Mouse (Mus musculus) G1E (cell line): Measurements from ENCODE around the gene Ifit3. TPM values are rescaled to one million over a fixed set of nuclear protein-coding genes. Genes with fewer than 3 reads are reported as not detected.
A peak's percentile ranks its signal among the peaks of the same experiment; 100 is the strongest.
"Not testable (repeated sequence)": the region's sequence is repeated elsewhere in the genome, so short reads cannot be mapped to it uniquely, and the experiment has no call there.

Experiments
- ATAC-seq: 2 replicates; pipeline ENCODE4 v1.8.0; 2016; ENCODE audit warnings: mild to moderate bottlenecking; ENCODE audit not compliant: insufficient number of reproducible peaks, poor library complexity, low FRiP score, severe bottlenecking; ENCODE audit errors: extremely low read depth
- DNase-seq: peaks from one replicate; pipeline ENCODE4 v3.0.0; 2012; ENCODE audit warnings: low spot score
- H3K27me3 ChIP-seq: 2 replicates; pipeline ENCODE4 v1.6.1; 2012; ENCODE audit warnings: mild to moderate bottlenecking, low read length, inconsistent platforms; ENCODE audit not compliant: insufficient read depth
- H3K36me3 ChIP-seq: replicated peaks from 2 replicates; pipeline ENCODE3; 2012; ENCODE audit warnings: mild to moderate bottlenecking, inconsistent platforms
- H3K4me1 ChIP-seq: 2 replicates; pipeline ENCODE4 v1.6.1; 2012; ENCODE audit warnings: low read depth, low read length, inconsistent platforms, mixed read lengths; ENCODE audit not compliant: insufficient read depth
- H3K4me3 ChIP-seq: 2 replicates; pipeline ENCODE4 v1.5.1; 2012; ENCODE audit warnings: low read depth, mild to moderate bottlenecking, inconsistent platforms, low read length, moderate library complexity, mixed read lengths
- H3K9me3 ChIP-seq: replicated peaks from 2 replicates; pipeline ENCODE4 v1.6.1; 2012; ENCODE audit warnings: inconsistent platforms
- CTCF ChIP-seq: IDR thresholded peaks from 2 replicates; pipeline ENCODE4 v1.5.1; 2012; ENCODE audit warnings: low read depth, low read length, inconsistent platforms, mixed read lengths
- GATA1 ChIP-seq: IDR thresholded peaks from 2 replicates; pipeline ENCODE4 v1.6.1; 2012; ENCODE audit warnings: borderline replicate concordance, low read length, inconsistent platforms, mixed read lengths
- GATA2 ChIP-seq: IDR thresholded peaks from 2 replicates; pipeline ENCODE4 v1.6.1; 2012; ENCODE audit warnings: low read depth, low read length, inconsistent platforms, borderline replicate concordance
- POLR2AphosphoS5 ChIP-seq: IDR thresholded peaks from 2 replicates; pipeline ENCODE4 v1.6.1; 2012; ENCODE audit warnings: low read depth, low read length, inconsistent platforms; ENCODE audit not compliant: insufficient replicate concordance
- TAL1 ChIP-seq: conservative IDR thresholded peaks from 2 replicates; pipeline ENCODE4 v1.6.1; 2012; ENCODE audit warnings: low read depth, low read length, inconsistent platforms, mixed read lengths
- polyA plus RNA-seq: library from polyadenylated mRNA; stranded (reverse); fragments of >175 nt; gene quantifications from 2 replicates; pipeline ENCODE4 v1.2.3, GENCODE M21; 2012
- total RNA-seq, 2 experiments: library from RNA; stranded (forward) in 1 of 2; stranded (reverse) in 1 of 2; fragments of 200-1000 nt in 1 of 2; fragments of >200 nt in 1 of 2; fragmentation: Nextera tagmentation in 1 of 2; gene quantifications; 2 replicates each; pipeline ENCODE4 v1.2.3; 2014 to 2017

The Ifit3 gene
- total RNA-seq (2014; fragmentation: Nextera tagmentation) (not detected in 2 replicates), total RNA-seq (2017) (0.60 TPM in 1 of 2 replicates, not detected in the other), polyA plus RNA-seq (not detected in 2 replicates)

DNA sequence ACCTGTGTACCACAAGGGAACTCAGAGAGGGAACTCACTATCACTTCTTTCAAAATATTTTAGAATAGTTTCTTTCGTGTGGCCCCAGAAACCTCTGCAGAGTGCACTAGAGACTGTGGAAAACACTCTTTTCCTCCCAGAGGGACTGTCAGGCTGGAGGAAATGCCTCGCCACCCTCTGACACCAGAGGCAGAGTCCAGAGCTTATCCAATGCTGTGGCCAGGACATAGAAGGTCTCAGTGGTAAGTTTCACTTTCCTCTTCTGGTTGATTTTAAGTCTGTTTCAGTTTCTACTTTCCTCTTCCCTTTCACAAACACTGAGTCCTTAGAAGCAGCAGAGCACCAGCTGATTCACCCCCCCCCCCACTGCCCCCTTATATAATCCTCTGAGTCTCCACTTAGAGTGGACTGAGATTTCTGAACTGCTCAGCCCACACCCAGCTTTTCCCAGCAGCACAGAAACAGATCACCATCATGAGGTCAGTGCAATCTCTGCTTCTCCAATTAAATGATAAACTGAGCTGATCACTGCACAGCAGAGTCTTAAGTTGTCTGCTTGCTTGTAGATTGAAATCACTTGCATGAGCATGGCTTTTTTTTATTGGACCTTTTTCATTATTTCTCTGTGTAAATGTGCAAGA is at the start of gene Ifit3:
Ifit3 (plus strand) TSS at position 406 of the 641 bp plus-strand sequence.
- not testable (repeated sequence) for DNase-seq, H3K27me3 ChIP-seq, H3K4me3 ChIP-seq, H3K9me3 ChIP-seq, ATAC-seq, H3K4me1 ChIP-seq, H3K36me3 ChIP-seq

DNA sequence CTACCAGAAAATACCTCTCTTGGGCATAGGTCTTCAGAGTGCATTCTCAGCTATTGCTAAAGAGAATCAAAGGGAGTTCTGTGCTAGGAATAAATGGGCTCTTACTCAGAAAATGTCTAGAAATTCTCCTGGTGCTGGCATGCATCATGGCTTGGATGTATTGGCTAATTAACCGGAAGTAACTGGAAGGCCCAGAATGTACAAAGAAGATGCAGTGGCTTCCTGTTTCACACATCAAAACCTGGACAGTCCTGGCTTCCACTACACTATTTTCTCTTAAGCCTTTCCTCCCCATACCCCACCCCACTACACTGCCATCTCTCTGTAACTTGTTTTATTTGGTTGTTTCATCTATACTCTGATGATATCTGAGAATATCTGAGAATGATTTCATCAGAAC is 43.9 kb upstream of the Ifit3 start:
- Histone ChIP-seq H3K4me3 (no peak overlapping the region), H3K4me1 (no peaks in the 10 kb centered on the region), H3K27me3 (no peaks in the 10 kb centered on the region), H3K9me3 (no peaks in the 10 kb centered on the region), H3K36me3 (no peaks in the 10 kb centered on the region)
- no peak for DNase-seq
- no peak for ATAC-seq
- TF ChIP-seq CTCF: no peak
- TF ChIP-seq GATA2: no peak
- no peak for TF ChIP-seq GATA1
- TF ChIP-seq TAL1: no peak
- no peak for TF ChIP-seq POLR2AphosphoS5

DNA sequence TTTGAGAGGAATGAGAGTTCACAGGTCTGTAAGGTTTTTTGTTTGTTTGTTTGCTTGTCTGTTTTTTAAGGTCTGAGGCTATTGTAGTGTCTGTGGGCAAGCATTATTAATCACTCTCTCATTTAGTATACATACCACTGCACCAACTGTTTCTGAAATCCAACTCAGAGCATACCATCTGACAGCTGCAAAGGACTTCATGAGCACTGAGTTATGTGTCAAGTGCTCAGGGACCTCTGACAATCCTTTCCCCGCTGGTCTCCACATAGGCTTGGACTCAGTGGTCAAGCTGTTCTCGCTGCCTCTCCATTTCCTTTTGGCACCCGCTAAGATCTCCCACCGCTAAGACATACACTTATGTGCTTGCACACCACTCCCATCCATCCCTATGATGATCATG is 37.1 kb upstream of the Ifit3 start:
- H3K4me1 ChIP-seq: peaks cover 6% of the 10 kb centered on the region
- peaks cover 12% of the 10 kb centered on the region for H3K27me3 ChIP-seq
- DNase-seq (no peak), ATAC-seq (no peak)
- TF ChIP-seq GATA2 (no peak), GATA1 (no peak), TAL1 (no peak), POLR2AphosphoS5 (no peak)
- H3K36me3 ChIP-seq: no peaks in the 10 kb centered on the region
- H3K4me3 ChIP-seq: no peak overlapping the region
- no peaks in the 10 kb centered on the region for H3K9me3 ChIP-seq

DNA sequence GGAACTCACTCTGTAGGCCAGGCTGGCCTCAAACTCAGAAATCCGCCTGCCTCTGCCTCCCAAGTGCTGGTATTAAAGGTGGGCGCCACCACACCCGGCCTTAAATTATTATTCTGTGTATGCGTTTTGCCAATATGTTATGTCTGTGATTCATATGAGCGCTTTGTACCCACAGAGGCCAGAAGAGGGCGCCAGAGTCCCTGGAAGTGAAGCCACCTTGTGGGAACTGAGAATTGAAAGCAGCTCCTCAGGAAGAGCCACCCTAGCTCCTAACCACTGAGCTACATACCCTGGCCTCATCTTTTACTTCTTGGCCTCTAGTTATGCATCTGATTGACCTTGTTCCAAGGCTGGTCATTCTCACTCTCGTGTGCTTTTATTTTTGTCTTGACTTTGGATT is 35.4 kb upstream of the Ifit3 start:
- ATAC-seq: no peak; the same call in 1 of the 2 replicates
- no peak for DNase-seq
- Histone ChIP-seq H3K4me1 (peaks cover 6% of the 10 kb centered on the region), H3K27me3 (peaks cover 12% of the 10 kb centered on the region), H3K36me3 (no peaks in the 10 kb centered on the region), H3K4me3 (no peak overlapping the region), H3K9me3 (no peaks in the 10 kb centered on the region)
- TF ChIP-seq CTCF (peak; percentile 56), TAL1 (no peak)

DNA sequence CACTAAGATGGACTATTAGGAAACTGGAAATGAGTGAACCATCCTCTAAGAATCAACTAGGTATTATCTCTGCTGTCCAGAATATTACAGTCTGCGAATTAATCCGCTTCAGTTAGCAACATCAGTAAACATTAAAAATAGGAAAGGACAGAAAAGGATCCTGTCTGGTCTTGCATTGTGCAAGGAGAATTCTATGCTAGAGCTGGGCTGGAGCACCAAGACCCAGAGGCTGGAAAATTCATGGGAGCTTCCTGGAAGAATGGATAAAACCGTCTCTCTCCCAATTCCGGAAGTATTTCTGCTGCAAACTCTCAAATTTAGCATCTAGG is 33.2 kb upstream of the Ifit3 start:
- Histone ChIP-seq H3K27me3 (peaks cover 12% of the 10 kb centered on the region), H3K4me3 (no peak overlapping the region), H3K9me3 (no peaks in the 10 kb centered on the region), H3K36me3 (no peaks in the 10 kb centered on the region), H3K4me1 (peaks cover 6% of the 10 kb centered on the region)
- DNase-seq (no peak), ATAC-seq (no peak)
- TF ChIP-seq TAL1 (no peak), GATA1 (no peak), CTCF (no peak), POLR2AphosphoS5 (no peak), GATA2 (no peak)

DNA sequence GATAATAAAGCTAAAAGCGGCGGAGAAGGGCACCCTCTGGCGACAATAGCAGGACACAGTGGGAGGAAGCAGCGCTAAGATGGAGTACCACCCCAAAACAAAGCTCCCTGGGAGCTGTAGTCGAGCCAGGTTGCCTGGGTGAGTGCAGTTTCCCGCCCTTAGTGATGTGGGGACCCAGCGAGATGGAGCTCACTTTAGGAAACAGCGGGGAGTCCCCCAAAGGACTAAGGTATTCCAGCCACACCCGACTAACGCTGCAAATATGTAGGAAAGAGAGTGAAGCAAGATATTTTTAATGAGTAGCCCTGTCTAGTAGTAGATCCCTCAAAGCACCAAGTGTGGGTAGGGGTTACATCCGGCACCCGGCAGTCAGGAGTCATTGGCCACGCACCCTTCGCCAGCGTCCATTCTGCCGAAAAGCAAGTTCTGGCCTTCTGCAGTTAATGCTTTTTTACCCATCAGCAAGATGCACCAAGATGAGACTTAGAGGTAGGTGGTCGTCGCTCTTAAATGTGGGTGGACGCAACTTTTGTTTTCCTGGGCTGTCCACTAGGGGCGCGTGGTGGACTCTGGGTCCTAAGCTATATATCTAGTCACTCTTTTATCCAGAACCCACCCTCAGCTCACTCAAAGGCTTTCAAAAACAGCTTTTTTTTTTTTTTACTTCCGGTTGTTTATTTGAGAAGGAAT is 32.7 kb upstream of the Ifit3 start, which contains the start of gene Ifit2:
Ifit2 (plus strand) TSS at position 161 of the 690 bp plus-strand sequence.
- no peak for ATAC-seq

DNA sequence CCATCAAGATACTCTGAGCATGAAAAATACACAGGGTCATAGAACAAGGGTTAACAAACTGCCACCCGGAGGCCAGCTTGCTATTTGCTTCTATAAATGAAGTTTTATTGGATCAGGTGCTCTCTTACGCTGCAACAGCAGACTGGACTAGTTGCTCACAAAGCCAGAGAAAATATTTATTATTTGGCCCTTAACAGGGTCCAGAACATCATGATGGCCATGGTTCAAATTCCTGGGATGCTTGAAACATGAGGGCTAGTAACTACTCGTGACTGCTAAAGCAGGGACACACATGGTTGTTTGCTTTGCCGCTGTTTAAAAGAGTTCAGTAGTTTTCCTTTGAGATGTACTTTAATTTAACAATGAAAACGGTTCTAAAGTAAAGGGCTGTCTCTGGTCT is 31.4 kb upstream of the Ifit3 start:
- Histone ChIP-seq H3K4me3 (no peak overlapping the region), H3K36me3 (no peaks in the 10 kb centered on the region), H3K4me1 (peaks cover 6% of the 10 kb centered on the region), H3K9me3 (no peaks in the 10 kb centered on the region), H3K27me3 (peaks cover 12% of the 10 kb centered on the region)
- ATAC-seq: no peak
- no peak for DNase-seq
- TF ChIP-seq GATA2 (no peak), GATA1 (no peak)

More for the DNA sequence above, 32.7 kb upstream of the Ifit3 start, which contains the start of gene Ifit2:
- TF ChIP-seq GATA1 (no peak), CTCF (peak; percentile 43; the same call in 1 of the 2 replicates)
- H3K9me3 ChIP-seq: no peaks in the 10 kb centered on the region
- H3K4me3 ChIP-seq: no peak within 1 kb of the TSS; the same call in 1 of the 2 replicates
- peaks cover 12% of the 10 kb centered on the region for H3K27me3 ChIP-seq
- H3K4me1 ChIP-seq: peaks cover 6% of the 10 kb centered on the region
- no peaks in the 10 kb centered on the region for H3K36me3 ChIP-seq
- DNase-seq: no peak
